Mouse (Mus musculus): ENCODE data around the gene Tmem199. TPM values are rescaled to one million over a fixed set of nuclear protein-coding genes. Genes with fewer than 3 reads are reported as not detected.
A peak's percentile ranks its signal among the peaks of the same experiment; 100 is the strongest.
"Not testable (repeated sequence)": the region's sequence is repeated elsewhere in the genome, so short reads cannot be mapped to it uniquely, and the experiment has no call there.

Gene Tmem199
- 10 to 100 TPM in 1 of 2 experiments, 1 to 10 TPM in 1; 9.4 to 10.3 TPM for total RNA-seq (2021)

GRCm38 (mm10) chr11:78512025-78512957, at the start of gene Tmem199, which contains the start of gene Poldip2:
Tmem199 (minus strand) TSS chr11:78512172.
Poldip2 (plus strand) TSS chr11:78512193.
- peak; percentile 87 to 89 for DNase-seq
- intact Hi-C loops (cut with DNase I) = loop anchor here (2.0 kb wide), 1 partner anchor 19 kb away; no protein-coding TSS in a partner anchor

- intact Hi-C loops (cut with DNase I) = loop anchor here (1.0 kb wide), 1 partner anchor 262 kb away; no protein-coding TSS in a partner anchor
- peak; percentile 67 to 70 for DNase-seq
Measured at GRCm38 (mm10) chr11:78560447-78560846, 48.5 kb upstream of the Tmem199 start.

- DNase-seq = no peak
- intact Hi-C loops (cut with DNase I) = loop anchor here (10.0 kb wide), 1 partner anchor 398 kb away; no protein-coding TSS in a partner anchor
Measured at GRCm38 (mm10) chr11:78557241-78557640, 45.3 kb upstream of the Tmem199 start.

- intact Hi-C loops (cut with DNase I) = loop anchor here (10.0 kb wide), 1 partner anchor 399 kb away; no protein-coding TSS in a partner anchor
- DNase-seq = no peak
Measured at GRCm38 (mm10) chr11:78556070-78556469, 44.1 kb upstream of the Tmem199 start.

- intact Hi-C loops (cut with DNase I) = loop anchor here (10.0 kb wide), 1 partner anchor 399 kb away; no protein-coding TSS in a partner anchor
- DNase-seq = no peak
Measured at GRCm38 (mm10) chr11:78555623-78556022, 43.7 kb upstream of the Tmem199 start.

- DNase-seq = no peak
- intact Hi-C loops (cut with DNase I) = loop anchor here (10.0 kb wide), 1 partner anchor 404 kb away; no protein-coding TSS in a partner anchor
Measured at GRCm38 (mm10) chr11:78551059-78551398, 39.1 kb upstream of the Tmem199 start.

DNA sequence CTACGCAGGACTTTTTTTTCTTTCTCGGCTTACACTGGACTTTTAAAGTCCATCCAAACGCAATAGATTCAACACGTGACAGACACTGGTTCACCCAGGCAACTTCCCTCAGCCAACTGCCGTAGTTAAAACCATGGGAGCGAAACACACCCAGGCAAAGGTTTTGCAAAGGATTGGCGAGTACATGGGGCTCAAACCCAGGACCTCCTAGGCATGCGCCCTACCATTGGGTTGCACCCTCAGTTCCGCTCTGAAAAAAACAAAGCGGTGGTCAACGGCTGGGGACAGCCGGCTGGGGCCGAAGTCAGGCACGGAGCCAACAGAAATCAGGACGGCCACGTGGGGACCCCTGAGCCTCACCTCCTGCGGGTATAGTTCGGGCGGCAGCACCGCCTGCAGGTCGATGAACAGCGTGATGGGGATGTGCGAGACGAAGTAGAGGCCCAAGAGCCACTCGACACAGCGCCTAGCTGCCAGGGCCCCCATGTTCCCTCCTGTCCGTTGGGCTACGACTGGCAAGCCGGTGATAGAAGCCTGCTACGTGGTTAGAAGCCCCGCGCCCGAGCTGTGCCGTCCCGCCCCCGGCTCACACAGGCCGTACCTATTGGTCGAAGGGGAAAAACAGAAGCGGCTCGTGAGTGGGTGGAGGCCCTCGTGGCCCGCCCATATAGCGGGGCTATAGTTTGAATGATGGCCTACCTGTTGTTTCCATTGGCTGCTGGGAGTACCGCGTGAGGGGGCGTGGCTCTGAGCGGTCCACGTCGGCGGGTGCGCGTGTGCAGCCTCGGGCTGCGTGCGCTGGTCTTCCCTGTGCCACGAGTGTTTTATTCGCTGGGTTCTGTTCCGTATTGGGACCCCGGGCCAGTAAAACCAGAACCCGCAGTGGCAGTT, 38.4 kb upstream of the Tmem199 start, which contains the start of gene Tmem97:
Gene Tmem97 (minus strand): TSS at position 610 of the 891 bp plus-strand sequence.
- peak; percentile 90 to 91 for DNase-seq
- intact Hi-C loops (cut with DNase I) = loop anchor here (10.0 kb wide), 1 partner anchor 404 kb away; no protein-coding TSS in a partner anchor

DNA sequence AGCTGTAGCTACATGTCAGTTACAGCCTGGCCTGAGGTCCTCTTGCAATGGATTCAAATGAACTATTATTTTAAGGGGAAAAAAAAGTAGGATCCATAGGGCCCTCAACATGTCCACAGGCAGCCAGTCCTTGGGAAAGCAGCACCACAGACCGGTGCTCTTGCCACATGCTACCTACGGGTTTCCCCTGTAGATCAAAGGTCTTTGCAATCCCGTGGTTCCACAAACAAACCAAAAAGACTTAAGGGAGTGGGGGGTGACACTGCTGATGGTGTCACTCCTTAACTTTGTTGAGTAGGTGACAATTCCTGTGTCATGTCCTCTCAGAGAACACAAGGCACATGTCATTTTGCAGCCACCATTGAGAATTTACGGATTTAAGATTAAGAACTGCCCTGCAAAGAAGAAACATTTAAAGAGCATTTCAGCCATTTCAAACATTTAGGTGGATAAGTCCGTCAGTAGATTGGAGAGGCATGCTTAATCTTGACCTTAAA, 37.6 kb upstream of the Tmem199 start:
- intact Hi-C loops (cut with DNase I) = no loop called here
- no peak for DNase-seq

- intact Hi-C loops (cut with DNase I) = no loop called here
- DNase-seq = no peak
Measured at GRCm38 (mm10) chr11:78547718-78548460, 35.9 kb upstream of the Tmem199 start.

DNA sequence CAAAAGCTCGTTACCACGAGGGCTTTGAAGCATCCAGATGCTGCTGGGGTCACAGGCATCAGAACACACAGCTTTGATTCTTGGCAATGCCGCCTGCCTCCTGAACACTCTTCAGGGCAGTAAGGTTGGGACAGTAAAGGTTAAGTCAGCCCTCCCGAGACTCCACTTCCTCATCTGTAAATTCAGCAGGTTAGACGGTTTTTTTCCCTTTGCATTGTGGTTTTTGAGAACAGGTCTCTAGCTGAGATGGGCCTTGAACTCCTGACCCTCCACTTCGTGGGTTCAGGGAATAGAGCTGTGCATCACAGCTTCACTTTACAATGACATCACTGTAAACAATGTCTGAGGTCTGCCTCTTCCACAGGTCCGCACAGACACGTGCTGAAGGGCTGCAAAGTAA, 33.2 kb upstream of the Tmem199 start:
- intact Hi-C loops (cut with DNase I) = no loop called here
- DNase-seq = no peak

- DNase-seq = no peak
- intact Hi-C loops (cut with DNase I) = no loop called here
Measured at GRCm38 (mm10) chr11:78544449-78545111, 32.6 kb upstream of the Tmem199 start.

GRCm38 (mm10) chr11:78540358-78540757, 28.4 kb upstream of the Tmem199 start:
- DNase-seq = no peak
- intact Hi-C loops (cut with DNase I) = no loop called here

DNA sequence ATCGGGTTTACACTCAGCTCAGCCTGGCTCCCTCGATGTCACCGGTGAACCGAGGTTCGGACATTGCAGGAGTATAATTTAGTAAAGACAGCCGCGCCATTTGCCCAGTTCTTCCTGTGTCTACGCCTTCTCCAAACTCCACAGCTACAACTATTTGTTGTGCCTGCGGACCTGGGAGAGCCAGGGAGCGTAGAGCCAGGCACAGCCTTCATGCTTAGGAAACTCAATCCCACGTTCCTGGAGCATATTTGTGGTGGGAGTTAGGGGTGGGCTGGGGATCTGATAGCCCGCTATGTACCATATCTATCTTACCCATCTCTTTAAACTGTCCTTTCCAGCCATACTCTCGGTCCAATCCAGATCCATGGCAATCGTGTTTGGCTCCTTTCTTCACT, 24.7 kb upstream of the Tmem199 start:
- no peak for DNase-seq
- intact Hi-C loops (cut with DNase I) = no loop called here

GRCm38 (mm10) chr11:78536080-78536689, 24.2 kb upstream of the Tmem199 start, which contains the start of the genes Tnfaip1 and Ift20:
Tnfaip1 (minus strand) TSS chr11:78536332.
Ift20 (plus strand) TSS chr11:78536361.
- intact Hi-C loops (cut with DNase I) = no loop called here

DNA sequence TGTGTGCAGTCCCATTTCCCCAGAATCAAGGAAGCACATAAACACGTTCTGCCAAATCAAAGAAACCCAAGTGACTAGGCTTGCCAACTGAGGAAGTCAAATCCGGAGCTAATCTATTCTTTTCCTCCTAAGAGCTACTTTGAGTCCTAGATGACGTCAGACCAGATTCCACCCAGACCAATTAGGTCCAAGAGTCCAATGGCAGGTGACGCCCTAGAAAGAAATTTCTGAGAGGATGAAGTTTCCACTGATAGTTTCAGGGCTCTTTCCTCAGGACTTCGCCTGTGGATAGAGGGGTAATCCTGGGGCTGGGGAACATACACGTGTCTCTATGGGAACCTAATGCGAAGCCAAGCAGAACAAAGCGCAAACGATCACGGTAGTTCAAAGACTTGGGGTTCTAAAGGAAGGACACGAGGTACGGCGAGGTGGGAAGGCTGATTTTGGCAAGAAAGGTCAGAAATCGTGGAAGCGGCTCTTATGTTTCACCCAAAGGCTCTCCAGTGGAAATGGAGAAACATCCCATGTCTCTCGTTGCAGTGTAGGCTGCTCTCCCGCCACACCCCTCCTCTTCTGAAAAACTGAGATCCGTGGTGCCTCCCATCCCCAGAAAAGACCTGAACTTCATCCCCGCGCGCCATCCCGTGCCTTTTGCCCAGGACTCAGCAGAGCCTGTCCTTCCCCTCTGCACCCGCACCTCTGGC, 23.6 kb upstream of the Tmem199 start:
- DNase-seq = peak; percentile 35 to 49
- intact Hi-C loops (cut with DNase I) = no loop called here

More at GRCm38 (mm10) chr11:78536080-78536689, 24.2 kb upstream of the Tmem199 start, which contains the start of the genes Tnfaip1 and Ift20:
- DNase-seq = peak; percentile 92 to 94

- intact Hi-C loops (cut with DNase I) = no loop called here
- no peak for DNase-seq
Measured at GRCm38 (mm10) chr11:78534516-78534915, 22.5 kb upstream of the Tmem199 start.

- intact Hi-C loops (cut with DNase I) = loop anchor here (2.0 kb wide), 1 partner anchor 19 kb away; the partner anchor contains the start of genes Poldip2 and Tmem199
- DNase-seq = not testable (repeated sequence)
Measured at GRCm38 (mm10) chr11:78531515-78531914, 19.5 kb upstream of the Tmem199 start.

GRCm38 (mm10) chr11:78531046-78531445, 19.1 kb upstream of the Tmem199 start:
- intact Hi-C loops (cut with DNase I) = loop anchor here (2.0 kb wide), 1 partner anchor 18 kb away; the partner anchor contains the start of genes Poldip2 and Tmem199

More at GRCm38 (mm10) chr11:78531046-78531445, 19.1 kb upstream of the Tmem199 start:
- peak; percentile 63 to 65 for DNase-seq
